Mouse (Mus musculus): ENCODE data around the gene Bahcc1. TPM values are rescaled to one million over a fixed set of nuclear protein-coding genes. Genes with fewer than 3 reads are reported as not detected.

Bahcc1 gene
- polyA plus RNA-seq, 1 experiment from 2014 or later = 1.3 TPM

Small RNAs within 50 kb of the gene (microRNA-seq; reads per million reads assigned to microRNA genes)
- not detected for gene Gm47297

Other genes with a start within 250 kb of the Bahcc1 start
- 0.32 and 0.39 TPM in 2 replicates for gene Aatk, start 185.8 kb upstream of the Bahcc1 start, polyA plus RNA-seq (2015; fragmentation: Nextera tagmentation; extraction: Ambion mirVana)
- 4.8 and 5.1 TPM in 2 replicates for gene Cep131, start 146.1 kb upstream of the Bahcc1 start, polyA plus RNA-seq (2015; fragmentation: Nextera tagmentation; extraction: Ambion mirVana)
- 5.2 and 6.9 TPM in 2 replicates for gene Tepsin, start 134.2 kb upstream of the Bahcc1 start, polyA plus RNA-seq (2015; fragmentation: Nextera tagmentation; extraction: Ambion mirVana)
- gene Ndufaf8, start 134.0 kb upstream of the Bahcc1 start, polyA plus RNA-seq (2015; fragmentation: Nextera tagmentation; extraction: Ambion mirVana) = 46.5 and 52.1 TPM in 2 replicates
- gene Slc38a10, start 81.6 kb upstream of the Bahcc1 start, polyA plus RNA-seq (2015; fragmentation: Nextera tagmentation; extraction: Ambion mirVana) = 35.5 and 38.3 TPM in 2 replicates
- 712 and 750 TPM in 2 replicates for gene Actg1, start 115.6 kb downstream of the Bahcc1 start, polyA plus RNA-seq (2015; fragmentation: Nextera tagmentation; extraction: Ambion mirVana)
- gene Fscn2, start 128.6 kb downstream of the Bahcc1 start, polyA plus RNA-seq (2015; fragmentation: Nextera tagmentation; extraction: Ambion mirVana) = not detected in 2 replicates
- 7.8 and 8.7 TPM in 2 replicates for gene Faap100, start 145.8 kb downstream of the Bahcc1 start, polyA plus RNA-seq (2015; fragmentation: Nextera tagmentation; extraction: Ambion mirVana)
- 22.3 and 26.8 TPM in 2 replicates for gene Nploc4, start 204.8 kb downstream of the Bahcc1 start, polyA plus RNA-seq (2015; fragmentation: Nextera tagmentation; extraction: Ambion mirVana)
- gene Tspan10, start 209.7 kb downstream of the Bahcc1 start, polyA plus RNA-seq (2015; fragmentation: Nextera tagmentation; extraction: Ambion mirVana) = not detected in 2 replicates
- gene Pde6g, start 220.6 kb downstream of the Bahcc1 start, polyA plus RNA-seq (2015; fragmentation: Nextera tagmentation; extraction: Ambion mirVana) = 0.12 TPM in 1 of 2 replicates, not detected in the other
- 8.4 and 9.5 TPM in 2 replicates for gene Oxld1, start 225.1 kb downstream of the Bahcc1 start, polyA plus RNA-seq (2015; fragmentation: Nextera tagmentation; extraction: Ambion mirVana)
- 20.2 and 23.1 TPM in 2 replicates for gene Ccdc137, start 225.2 kb downstream of the Bahcc1 start, polyA plus RNA-seq (2015; fragmentation: Nextera tagmentation; extraction: Ambion mirVana)
- gene Arl16, start 234.7 kb downstream of the Bahcc1 start, polyA plus RNA-seq (2015; fragmentation: Nextera tagmentation; extraction: Ambion mirVana) = 15.9 and 16.0 TPM in 2 replicates

Data from liver, embryonic 13.5 days (tissue).